Mouse (Mus musculus): ENCODE data around the gene Gnptg.

Gnptg gene

DNA sequence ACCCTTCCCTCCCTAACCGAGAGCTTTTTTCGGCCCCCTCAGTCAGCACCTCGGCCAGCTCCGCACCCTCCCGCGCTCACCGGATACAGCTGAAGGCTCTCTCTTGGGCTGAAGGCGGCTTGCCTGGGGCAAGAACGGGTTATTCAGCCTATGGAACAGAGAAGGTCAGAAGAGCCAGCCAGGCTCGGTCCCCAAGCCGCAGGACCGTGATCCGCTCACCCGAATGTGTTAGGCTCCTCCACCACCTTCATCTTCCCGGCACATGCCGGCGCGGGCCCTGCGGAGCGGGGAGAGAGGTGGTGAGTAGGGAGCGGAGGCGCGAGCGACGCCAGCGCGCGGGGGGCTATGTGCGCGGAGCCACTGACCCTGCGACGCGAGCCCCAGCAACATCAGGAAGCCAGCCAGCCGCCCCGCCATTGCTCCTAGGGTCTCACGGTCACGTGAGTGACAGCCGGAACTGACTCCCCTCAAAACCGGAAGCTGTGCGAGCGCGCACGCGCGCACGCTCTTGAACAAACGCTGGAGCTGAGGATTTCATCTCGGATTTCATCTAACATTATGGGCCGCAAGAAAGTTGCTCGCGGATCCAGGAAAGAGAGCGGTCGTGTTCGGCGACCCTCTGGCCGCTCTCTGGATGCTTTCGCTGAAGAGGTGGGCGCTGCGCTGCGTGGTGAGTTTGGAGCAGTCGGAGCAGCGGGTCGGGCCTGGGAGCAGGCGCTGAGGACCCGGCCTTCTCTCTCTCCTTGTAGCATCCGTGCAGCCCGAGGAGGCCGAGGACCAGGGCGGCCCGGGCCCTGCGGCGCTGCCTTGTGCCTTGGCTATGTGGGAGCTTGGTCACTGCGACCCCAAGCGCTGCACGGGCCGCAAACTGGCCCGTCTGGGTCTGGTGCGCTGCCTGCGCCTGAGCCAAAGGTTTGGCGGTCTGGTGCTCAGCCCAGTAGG lies at the start of gene Gnptg, which contains the start of gene Tsr3:
TSS of gene Gnptg (minus strand) at position 430 of the 942 bp plus-strand sequence.
TSS of gene Tsr3 (plus strand) at position 476 of the 942 bp plus-strand sequence.
- DNase-seq (ENCODE audit: low read depth, low spot score) = peak; percentile 76

GRCm38 (mm10) chr17:25288842-25289241 lies 48.9 kb upstream of the Gnptg start:
- no peak for DNase-seq (ENCODE audit: low read depth, low spot score)

- DNase-seq (ENCODE audit: low read depth, low spot score) = peak; percentile 59
Measured at GRCm38 (mm10) chr17:25285033-25285432, 45.1 kb upstream of the Gnptg start.

DNA sequence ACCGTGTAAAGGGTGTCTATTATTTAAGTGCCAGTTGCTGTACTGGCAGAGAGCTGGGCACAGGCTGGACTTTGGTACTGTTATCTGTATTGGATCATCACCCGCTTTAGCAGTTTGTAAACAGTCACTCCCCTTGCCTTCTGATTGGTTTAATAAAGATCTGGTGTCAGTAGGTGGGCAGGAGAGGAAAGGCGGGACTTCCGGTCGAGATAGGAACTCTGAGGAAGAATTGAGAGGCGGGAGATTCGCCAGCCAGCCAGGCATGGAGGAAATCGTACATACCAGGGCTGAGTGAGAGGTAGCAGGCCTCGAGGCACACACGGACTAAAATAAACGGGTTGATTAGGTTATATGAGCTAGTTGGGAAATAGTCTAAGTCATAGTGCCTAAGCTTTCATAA lies 42.2 kb upstream of the Gnptg start:
- peak; percentile 65 for DNase-seq (ENCODE audit: low read depth, low spot score)

DNA sequence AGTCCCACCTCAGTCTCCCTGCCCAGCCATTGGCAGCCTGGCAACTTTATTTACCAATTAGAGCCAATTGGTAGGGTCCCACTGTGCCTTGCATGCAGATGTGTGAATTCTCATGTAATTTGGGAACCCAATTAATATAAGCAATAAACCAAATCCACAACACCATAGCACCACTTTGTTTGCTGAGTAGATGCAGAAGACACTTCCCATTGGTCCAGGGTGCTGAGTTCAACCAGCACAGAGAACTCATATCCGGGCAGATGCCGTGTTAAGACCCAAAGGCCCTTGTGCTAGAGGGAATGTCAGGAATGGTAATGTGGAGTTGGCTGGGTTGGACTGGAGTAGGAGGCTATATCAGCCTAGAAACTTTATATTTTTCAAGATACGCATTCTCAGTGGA lies 35.9 kb upstream of the Gnptg start:
- no peak for DNase-seq (ENCODE audit: low read depth, low spot score)

- no peak for DNase-seq (ENCODE audit: low read depth, low spot score)
Measured at GRCm38 (mm10) chr17:25274571-25275346, 34.8 kb upstream of the Gnptg start, which contains the start of gene Ube2i. Gene Ube2i, minus strand, starts transcription at chr17:25274622.

- DNase-seq (ENCODE audit: low read depth, low spot score) = peak; percentile 94
Measured at GRCm38 (mm10) chr17:25273706-25274501, 34.0 kb upstream of the Gnptg start.

DNA sequence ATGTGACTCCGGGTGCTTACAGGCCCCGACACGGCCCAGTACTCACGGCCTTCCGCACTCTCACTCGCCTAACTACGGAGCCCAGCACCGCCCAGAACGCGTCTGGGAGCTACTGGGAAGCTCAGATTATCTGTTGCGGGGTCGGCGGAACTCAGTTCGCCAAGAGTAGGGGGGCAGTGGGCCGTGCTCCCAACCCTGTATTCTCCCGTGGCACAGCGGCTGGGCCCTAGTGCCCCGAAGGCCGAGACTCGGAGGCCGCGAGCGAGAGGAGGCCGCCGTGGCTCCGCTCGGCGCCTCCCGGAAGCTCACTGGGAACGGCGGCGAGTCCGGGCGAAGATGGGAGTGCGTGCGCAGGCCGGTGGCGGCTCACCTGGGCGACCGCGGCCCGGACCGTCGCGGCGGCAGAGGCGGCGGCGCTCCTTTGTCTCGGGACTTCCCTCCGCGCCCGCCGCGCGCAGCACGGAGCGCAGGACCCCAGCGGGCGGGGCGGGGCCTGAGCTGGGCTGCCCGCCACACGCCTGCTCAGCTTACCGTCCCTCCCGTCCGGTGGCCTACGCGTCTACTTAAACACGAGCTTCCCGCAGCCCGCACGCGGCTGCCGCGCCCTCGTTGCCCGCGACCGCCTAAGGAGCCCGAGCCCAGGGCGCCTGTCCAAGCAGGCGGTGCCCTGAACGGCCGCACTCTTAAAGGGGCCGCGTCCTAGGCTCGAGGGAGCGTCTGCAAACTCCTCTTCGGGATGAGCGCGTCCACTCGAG lies 33.2 kb upstream of the Gnptg start:
- no peak for DNase-seq (ENCODE audit: low read depth, low spot score)

- DNase-seq (ENCODE audit: low read depth, low spot score) = no peak
Measured at GRCm38 (mm10) chr17:25272326-25272725, 32.4 kb upstream of the Gnptg start.

DNA sequence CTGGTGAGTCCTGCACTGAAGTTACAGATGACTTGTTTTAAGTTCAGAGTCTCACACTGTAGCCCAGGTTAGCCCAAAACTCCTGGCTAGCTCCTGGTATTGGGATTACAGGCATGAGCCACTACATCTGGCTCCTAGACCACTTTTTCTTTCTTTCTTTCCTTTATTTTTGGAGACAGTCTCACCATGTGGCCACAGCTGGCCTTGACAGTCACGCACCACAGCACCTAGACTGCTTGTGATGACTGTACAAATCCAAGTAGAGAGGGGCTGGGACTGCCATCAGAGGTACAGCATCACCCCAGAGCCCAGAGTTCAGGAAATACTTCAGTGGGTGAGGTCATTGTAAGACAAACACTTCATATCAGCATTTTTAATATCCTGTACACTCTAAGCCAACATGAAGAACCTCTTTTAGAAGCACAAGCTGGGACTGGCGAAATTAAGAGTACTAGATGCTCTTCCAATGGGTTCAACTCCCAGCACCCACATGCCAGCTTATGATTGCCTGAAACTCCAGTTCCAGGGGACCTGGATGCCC lies 30.9 kb upstream of the Gnptg start:
- no peak for DNase-seq (ENCODE audit: low read depth, low spot score)

DNA sequence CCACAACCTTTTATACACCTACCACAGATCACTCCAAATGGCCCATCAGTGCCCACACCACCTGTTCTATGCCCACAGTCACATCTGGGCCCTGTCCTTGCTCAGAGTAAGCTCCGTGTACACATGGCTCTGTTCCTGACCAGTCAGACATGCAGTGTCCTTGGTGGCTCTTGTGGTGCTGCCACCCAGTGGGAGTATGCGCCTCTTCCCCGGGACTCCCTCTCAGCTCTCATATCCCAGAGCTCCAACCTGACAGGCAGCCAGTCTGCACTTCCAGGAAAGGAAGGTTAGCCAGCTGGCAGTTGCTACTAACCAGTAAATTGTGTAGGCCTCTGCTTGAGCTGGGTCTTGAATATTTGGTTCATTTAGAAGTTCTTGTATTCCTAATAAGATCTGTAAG lies 24.5 kb upstream of the Gnptg start:
- no peak for DNase-seq (ENCODE audit: low read depth, low spot score)

- no peak for DNase-seq (ENCODE audit: low read depth, low spot score)
Measured at GRCm38 (mm10) chr17:25257804-25258261, 17.9 kb upstream of the Gnptg start.

GRCm38 (mm10) chr17:25256140-25256754 lies 16.3 kb upstream of the Gnptg start, which contains the start of gene Baiap3:
Gene Baiap3, minus strand, starts transcription at chr17:25256364.
- DNase-seq (ENCODE audit: low read depth, low spot score) = no peak

DNA sequence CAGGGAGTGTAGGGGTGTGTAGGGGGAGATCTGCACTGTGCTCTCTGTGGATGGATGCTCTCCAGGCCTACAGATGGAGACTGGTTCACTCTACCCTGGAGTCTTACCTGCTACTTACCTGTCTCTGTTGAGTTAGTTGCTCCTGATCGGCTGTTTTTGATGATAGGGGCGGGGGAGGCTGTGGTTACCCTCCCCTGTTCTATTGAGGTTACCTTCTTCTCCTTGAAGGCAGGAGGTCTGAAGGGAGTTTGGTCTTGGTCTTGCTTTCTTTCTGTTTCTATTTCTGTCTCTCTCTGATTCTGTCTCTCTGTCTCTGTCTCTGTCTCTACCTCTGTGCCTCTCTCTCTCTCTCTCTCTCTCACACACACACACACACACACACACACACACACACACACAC lies 15.2 kb upstream of the Gnptg start:
- DNase-seq (ENCODE audit: low read depth, low spot score) = no peak

DNA sequence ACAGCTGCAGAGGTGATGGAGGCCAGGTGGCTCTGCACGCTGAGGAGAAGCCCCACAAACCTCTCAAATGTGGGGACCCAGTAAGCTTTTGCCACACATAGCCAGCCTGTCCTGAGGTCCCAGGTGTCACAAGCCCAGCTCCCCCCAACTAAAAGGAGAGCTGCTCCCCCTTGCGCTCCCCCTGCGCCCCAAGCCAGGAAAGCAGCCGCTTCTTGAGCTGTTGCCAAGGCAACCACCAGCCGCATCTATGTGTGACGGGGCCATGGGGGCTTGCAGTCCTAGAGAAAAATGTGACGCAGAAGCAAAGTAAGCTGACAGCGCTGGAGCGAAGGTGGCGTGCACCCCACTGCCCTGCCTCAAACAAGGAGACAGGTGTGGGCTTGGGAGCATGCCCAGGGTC lies 13.8 kb upstream of the Gnptg start:
- no peak for DNase-seq (ENCODE audit: low read depth, low spot score)

GRCm38 (mm10) chr17:25252643-25253042 lies 12.7 kb upstream of the Gnptg start:
- no peak for DNase-seq (ENCODE audit: low read depth, low spot score)

GRCm38 (mm10) chr17:25250181-25250835 lies 10.4 kb upstream of the Gnptg start:
- no peak for DNase-seq (ENCODE audit: low read depth, low spot score)

DNA sequence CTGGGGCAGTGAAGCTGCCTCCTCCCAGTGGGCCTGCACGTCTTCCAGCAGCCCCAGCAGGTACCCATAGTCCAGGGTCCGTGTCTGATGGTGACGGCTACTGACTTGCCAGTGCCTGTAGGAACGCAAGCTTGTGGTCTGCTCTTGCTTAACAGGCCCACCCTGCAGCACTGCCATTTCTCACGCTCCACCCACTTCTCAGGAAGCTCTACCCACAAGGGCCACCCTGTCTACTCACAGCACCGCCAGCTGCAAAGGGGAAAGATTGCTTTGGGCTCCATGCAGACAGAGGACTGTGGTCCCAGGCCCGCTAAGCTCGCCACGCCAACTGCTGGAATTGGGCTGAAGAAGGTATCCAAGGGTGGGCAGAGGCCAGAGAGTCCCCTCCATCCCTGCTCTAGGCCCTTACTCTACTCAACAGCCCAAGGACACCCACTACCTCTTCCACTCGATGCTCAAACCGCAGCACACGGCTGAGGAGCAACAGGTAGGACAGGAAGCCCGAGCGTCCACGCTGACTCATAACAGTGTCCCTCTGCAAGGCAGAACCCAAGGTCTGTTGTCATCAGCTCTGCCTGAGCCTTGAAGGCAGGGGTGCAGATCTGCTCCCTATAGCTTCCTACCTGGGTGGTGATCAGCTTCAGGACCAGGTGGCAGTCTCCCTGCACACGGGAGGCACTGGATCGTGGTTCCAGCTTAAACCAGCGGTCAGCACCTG lies 8.3 kb upstream of the Gnptg start:
- DNase-seq (ENCODE audit: low read depth, low spot score) = no peak

- no peak for DNase-seq (ENCODE audit: low read depth, low spot score)
Measured at GRCm38 (mm10) chr17:25244239-25244638, 4.3 kb upstream of the Gnptg start.

Data from WW6 (cell line).